Mouse (Mus musculus) embryonic fibroblast, embryonic 13.5 days (primary cell): Measurements from ENCODE around the gene Furin.

Experiments
- CTCF ChIP-seq: IDR thresholded peaks from 2 replicates; pipeline ENCODE4 v1.5.1; 2011; ENCODE audit warnings: mild to moderate bottlenecking, control low read depth, low read length, moderate library complexity, borderline replicate concordance; ENCODE audit not compliant: insufficient read depth
- POLR2A ChIP-seq: IDR thresholded peaks from 2 replicates; pipeline ENCODE4 v1.6.1; 2011; ENCODE audit warnings: low read depth, mild to moderate bottlenecking, control low read depth, low read length, moderate library complexity

DNA sequence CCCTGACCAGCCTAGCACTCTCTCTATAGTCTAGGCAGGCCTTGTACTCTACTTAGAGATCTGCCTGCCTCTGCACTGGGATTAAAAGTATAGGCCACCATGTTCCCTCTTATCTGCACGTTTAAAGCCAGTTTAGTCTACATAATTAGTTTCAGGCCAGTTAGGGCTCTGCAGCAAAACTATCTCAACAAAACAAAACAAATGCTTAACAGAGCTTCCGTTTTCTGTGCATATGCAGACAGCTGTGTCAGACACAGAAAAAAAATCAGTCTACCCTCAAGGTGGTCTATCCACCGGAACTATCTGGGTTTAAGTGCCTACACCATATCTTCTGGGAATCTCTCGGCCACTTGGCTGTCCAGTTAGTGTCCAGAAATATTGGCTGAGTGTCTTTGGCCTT, 31.9 kb downstream of the Furin start:
- TF ChIP-seq CTCF, result no peak
- no peak for TF ChIP-seq POLR2A
